Mouse (Mus musculus) heart, postnatal 0 days (tissue): ENCODE results near the gene Nol12. TPM values are rescaled to one million over a fixed set of nuclear protein-coding genes. Genes with fewer than 3 reads are reported as not detected.

Experiments
- ATAC-seq: fragments of 200-750 bp; cut with Nextera tagmentation; 2 replicates; pipeline ENCODE4 v1.8.0; 2017; ENCODE audit warnings: low read depth, moderate number of reproducible peaks, moderate library complexity; ENCODE audit not compliant: insufficient read depth
- DNase-seq: peaks from one replicate; pipeline ENCODE4 v3.0.0-alpha.2; 2016; ENCODE audit warnings: low spot score
- H3K27ac ChIP-seq: fragments of 300-500 bp; sonication (generic); 2 replicates; pipeline ENCODE4 v1.5.1; 2014; ENCODE audit warnings: low read depth, mild to moderate bottlenecking
- H3K27me3 ChIP-seq: fragments of 300-500 bp; sonication (generic); 2 replicates; pipeline ENCODE4 v1.6.1; 2014; ENCODE audit warnings: low read length, mixed read lengths; ENCODE audit not compliant: control insufficient read depth, insufficient read depth
- H3K36me3 ChIP-seq: fragments of 300-500 bp; sonication (generic); replicated peaks from 2 replicates; pipeline ENCODE4 v1.6.1; 2014; ENCODE audit warnings: low read length, mixed read lengths; ENCODE audit not compliant: control insufficient read depth, insufficient read depth
- H3K4me1 ChIP-seq: fragments of 300-500 bp; sonication (generic); 2 replicates; pipeline ENCODE4 v1.6.1; 2014; ENCODE audit warnings: antibody characterized with exemption; ENCODE audit not compliant: control insufficient read depth, insufficient read depth
- H3K4me2 ChIP-seq: fragments of 300-500 bp; sonication (generic); 2 replicates; pipeline ENCODE4 v1.6.1; 2014; ENCODE audit warnings: low read depth, mild to moderate bottlenecking, low read length, moderate library complexity
- H3K4me3 ChIP-seq: fragments of 300-500 bp; sonication (generic); 2 replicates; pipeline ENCODE4 v1.5.1; 2014; ENCODE audit warnings: low read depth, low read length
- H3K9ac ChIP-seq: fragments of 300-500 bp; sonication (generic); replicated peaks from 2 replicates; pipeline ENCODE4 v1.6.1; 2014; ENCODE audit warnings: low read depth, low read length, mixed read lengths
- H3K9me3 ChIP-seq: fragments of 300-500 bp; sonication (generic); replicated peaks from 2 replicates; pipeline ENCODE4 v1.6.1; 2016; ENCODE audit warnings: low read length; ENCODE audit not compliant: control insufficient read depth
- CTCF ChIP-seq: IDR thresholded peaks from 2 replicates; pipeline ENCODE4 v1.5.1; 2016; ENCODE audit warnings: antibody characterized with exemption, control low read depth, low read depth
- EP300 ChIP-seq: IDR thresholded peaks from 2 replicates; pipeline ENCODE4 v1.6.1; 2016; ENCODE audit warnings: antibody characterized with exemption, low read depth
- WGBS: fragments of 180-500 bp; shearing (Covaris S2); extraction: QIAGEN DNeasy Blood & Tissue Kit; methylation state at CpG from one replicate; pipeline ENCODE4 v1.1.7; 2014; 5-methylcytosine and 5-hydroxymethylcytosine counted together
- polyA plus RNA-seq: library from polyadenylated mRNA; unstranded; fragments of >200 nt; fragmentation: Nextera tagmentation; extraction: Ambion mirVana; gene quantifications from 2 replicates; pipeline ENCODE4 v1.2.1, GENCODE M21; 2015
- total RNA-seq: library from RNA; depleted of rRNA; stranded (reverse); fragments of >200 nt; gene quantifications from 2 replicates; pipeline ENCODE4 v1.2.3, GENCODE M21; 2014; ENCODE audit warnings: low replicate concordance

Gene Nol12
- total and polyA plus RNA-seq, 2 experiments from 2014 or later, result 23.3 TPM; not detected in 1

GRCm38 (mm10) chr15:78955663-78956062 is 20.9 kb downstream of the Nol12 start:
- Histone ChIP-seq H3K27ac (no peak overlapping the region), H3K4me3 (no peak overlapping the region), H3K36me3 (no peaks in the 10 kb centered on the region), H3K4me2 (no peak overlapping the region), H3K27me3 (no peaks in the 10 kb centered on the region), H3K4me1 (no peaks in the 10 kb centered on the region), H3K9ac (no peak overlapping the region), H3K9me3 (no peaks in the 10 kb centered on the region)
- no peak for TF ChIP-seq CTCF
- no peak for TF ChIP-seq EP300
- ATAC-seq (no peak), DNase-seq (no peak)
- 78% methylated on average over 3 of the region's 3 CpGs for WGBS

GRCm38 (mm10) chr15:78956351-78956750 is 21.6 kb downstream of the Nol12 start:
- no peak overlapping the region for H3K27ac ChIP-seq
- TF ChIP-seq EP300, result no peak
- peak; percentile 44 for TF ChIP-seq CTCF
- no peaks in the 10 kb centered on the region for H3K4me1 ChIP-seq
- WGBS, result 61% methylated on average over 4 of the region's 4 CpGs
- H3K27me3 ChIP-seq, result no peaks in the 10 kb centered on the region
- ATAC-seq, result no peak
- H3K9me3 ChIP-seq, result no peaks in the 10 kb centered on the region
- no peak overlapping the region for H3K4me3 ChIP-seq
- no peaks in the 10 kb centered on the region for H3K36me3 ChIP-seq
- H3K9ac ChIP-seq, result no peak overlapping the region
- DNase-seq, result no peak
- H3K4me2 ChIP-seq, result no peak overlapping the region

GRCm38 (mm10) chr15:78957021-78957420 is 22.3 kb downstream of the Nol12 start:
- ATAC-seq (no peak), DNase-seq (no peak)
- Histone ChIP-seq H3K4me3 (no peak overlapping the region), H3K9me3 (no peaks in the 10 kb centered on the region), H3K4me2 (no peak overlapping the region), H3K27ac (no peak overlapping the region), H3K27me3 (no peaks in the 10 kb centered on the region), H3K4me1 (no peaks in the 10 kb centered on the region), H3K9ac (no peak overlapping the region), H3K36me3 (no peaks in the 10 kb centered on the region; the same call in 1 of the 2 replicates)
- no peak for TF ChIP-seq EP300
- no peak for TF ChIP-seq CTCF
- WGBS, result 58% methylated on average over 15 of the region's 15 CpGs

- Histone ChIP-seq H3K4me1 (no peaks in the 10 kb centered on the region), H3K9me3 (no peaks in the 10 kb centered on the region), H3K27me3 (no peaks in the 10 kb centered on the region), H3K36me3 (no peaks in the 10 kb centered on the region; the same call in 1 of the 2 replicates), H3K4me3 (no peak overlapping the region), H3K4me2 (no peak overlapping the region), H3K27ac (no peak overlapping the region), H3K9ac (no peak overlapping the region)
- 79% methylated on average over 11 of the region's 11 CpGs for WGBS
- DNase-seq, result no peak
- no peak for ATAC-seq
- TF ChIP-seq EP300, result no peak
- TF ChIP-seq CTCF, result no peak
Measured at GRCm38 (mm10) chr15:78959537-78959936, 24.8 kb downstream of the Nol12 start.

- no peak overlapping the region for H3K9ac ChIP-seq
- H3K27me3 ChIP-seq, result no peaks in the 10 kb centered on the region
- no peak overlapping the region for H3K4me2 ChIP-seq
- H3K36me3 ChIP-seq, result no peaks in the 10 kb centered on the region; the same call in 1 of the 2 replicates
- 62% methylated on average over 4 of the region's 4 CpGs for WGBS
- no peak for DNase-seq
- no peak overlapping the region for H3K27ac ChIP-seq
- TF ChIP-seq CTCF (no peak), EP300 (no peak)
- ATAC-seq, result no peak
- no peaks in the 10 kb centered on the region for H3K9me3 ChIP-seq
- no peak overlapping the region for H3K4me3 ChIP-seq
- H3K4me1 ChIP-seq, result no peaks in the 10 kb centered on the region
Measured at GRCm38 (mm10) chr15:78960088-78960487, 25.4 kb downstream of the Nol12 start.

- H3K4me1 ChIP-seq, result no peaks in the 10 kb centered on the region
- no peaks in the 10 kb centered on the region for H3K27me3 ChIP-seq
- no peaks in the 10 kb centered on the region; the same call in 1 of the 2 replicates for H3K36me3 ChIP-seq
- TF ChIP-seq CTCF (peak; percentile 85), EP300 (no peak)
- no peak overlapping the region for H3K9ac ChIP-seq
- no peak overlapping the region for H3K4me2 ChIP-seq
- peak; percentile 75 for DNase-seq
- no peak overlapping the region for H3K27ac ChIP-seq
- no peaks in the 10 kb centered on the region for H3K9me3 ChIP-seq
- no peak overlapping the region for H3K4me3 ChIP-seq
- ATAC-seq, result peak; percentile 65
- 41% methylated on average over 2 of the region's 2 CpGs for WGBS
Measured at GRCm38 (mm10) chr15:78962885-78963284, 28.2 kb downstream of the Nol12 start.
